Mouse (Mus musculus) skeletal muscle tissue, adult 2 months (tissue): ENCODE measurements at regions not wholly inside any gene's neighbourhood (a gene's known extent, or its start where the extent isn't known, plus 50 kb on each side); places are given as distances from the start of the nearest gene placed in this dataset.

ENCODE experiments used
- DNase-seq: peaks from one replicate; pipeline ENCODE4 v3.0.0-alpha.2; 2012; ENCODE audit warnings: low read depth, low spot score

DNA sequence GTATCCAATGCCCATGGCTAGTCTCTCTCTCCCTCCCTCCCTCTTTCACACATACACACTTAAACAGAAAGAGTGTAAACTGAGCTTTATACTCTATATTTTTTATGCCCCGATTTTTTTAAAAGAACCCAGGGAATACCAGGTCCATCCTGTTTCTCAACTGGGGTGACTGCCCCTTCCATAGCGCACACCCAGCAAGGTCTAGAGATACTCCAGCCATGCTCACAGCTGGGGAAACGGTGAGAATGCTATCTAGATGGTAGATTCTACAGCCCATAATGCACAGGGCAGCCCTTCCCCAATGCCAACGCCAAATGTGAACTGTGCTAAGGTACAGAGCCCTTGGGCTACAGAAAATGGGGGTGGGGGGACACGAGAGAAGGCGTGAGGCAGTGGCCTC, 51.2 kb upstream of the Tln2 start:
- no peak for DNase-seq

- DNase-seq, result no peak
Observed at GRCm38 (mm10) chr9:67611676-67612075, 52.2 kb upstream of the Tln2 start.

DNA sequence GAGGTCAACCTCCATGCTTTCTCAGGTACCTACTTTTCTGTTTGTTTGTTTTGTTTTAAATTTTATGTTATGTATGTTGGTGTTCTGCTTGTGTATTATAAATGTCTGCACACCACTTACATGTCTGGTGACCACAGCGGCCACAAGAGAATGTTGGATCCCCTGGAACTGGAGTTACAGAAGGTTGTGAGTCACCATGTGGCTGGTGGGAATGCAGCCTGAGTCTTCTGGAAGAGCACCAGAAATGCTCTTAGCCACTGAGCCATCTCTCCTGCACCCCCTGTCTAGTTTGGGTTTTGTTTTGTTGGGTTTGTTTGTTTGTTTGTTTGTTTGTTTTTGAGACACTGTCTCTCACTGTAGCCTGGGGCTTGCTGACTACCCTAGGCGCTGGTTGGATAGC, 52.6 kb upstream of the Tln2 start:
- no peak for DNase-seq

GRCm38 (mm10) chr9:67614068-67614727, 54.7 kb upstream of the Tln2 start:
- DNase-seq, result no peak

DNA sequence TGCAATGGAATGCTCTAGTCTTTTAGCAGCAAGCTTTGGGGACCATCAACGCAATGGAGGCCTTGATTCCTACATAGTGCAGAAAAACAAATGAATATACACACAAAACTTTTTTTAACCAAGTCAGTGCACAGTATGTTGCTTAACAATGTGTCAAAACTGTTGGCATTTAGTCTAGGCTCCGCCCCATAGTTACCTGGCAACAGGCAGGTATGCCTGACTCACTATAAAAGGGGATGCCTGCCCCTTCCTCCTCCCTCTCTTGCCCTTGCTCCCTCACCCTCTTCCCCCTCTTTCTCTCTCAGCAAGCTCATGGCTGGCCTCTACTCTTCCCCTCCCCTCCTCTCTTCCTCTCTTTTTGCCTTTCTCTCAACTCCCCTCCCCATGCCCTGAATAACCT, 56.7 kb upstream of the Tln2 start:
- DNase-seq, result no peak

DNA sequence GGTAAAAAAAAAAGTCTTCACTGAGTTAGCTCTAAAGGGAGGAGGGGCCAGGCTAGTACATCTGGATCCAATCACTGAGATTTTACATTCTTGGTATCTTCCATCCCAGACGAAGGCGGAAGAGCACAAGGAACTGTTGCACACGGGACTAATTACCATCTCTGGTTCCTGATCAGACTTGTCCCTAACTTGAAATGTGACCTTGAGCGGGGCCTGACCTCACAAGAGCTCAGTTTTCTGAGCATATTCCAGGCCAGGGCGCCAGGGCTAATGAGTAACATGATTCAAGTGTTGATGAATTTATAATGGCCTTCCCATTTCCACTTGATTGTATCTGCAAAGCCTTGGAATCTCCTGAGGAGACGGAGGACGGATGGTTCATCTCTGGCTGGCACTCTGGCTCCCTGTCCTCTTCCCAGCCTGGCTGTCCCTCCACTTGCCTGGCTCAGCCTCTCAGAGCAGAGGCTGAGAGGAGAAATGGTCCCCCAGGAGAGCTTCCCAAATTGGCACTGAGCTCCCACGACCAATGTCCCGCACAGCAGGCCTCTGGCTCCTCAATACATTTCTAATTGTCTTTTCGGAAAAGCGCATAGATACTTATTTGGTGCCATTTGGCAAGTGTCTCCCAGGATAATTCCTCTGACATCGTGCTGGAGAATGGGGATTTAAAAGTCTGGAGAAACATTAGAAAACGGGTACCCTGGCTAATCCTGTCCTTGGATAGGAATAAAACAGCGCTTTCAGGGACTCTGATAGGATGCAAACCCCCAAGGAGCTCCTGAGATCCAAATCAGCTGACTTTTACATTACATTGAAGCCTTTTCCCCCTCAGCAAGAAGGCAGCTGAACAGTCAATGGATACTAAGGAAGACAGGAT, 58.1 kb upstream of the Tln2 start:
- no peak for DNase-seq

GRCm38 (mm10) chr9:67620945-67621344, 61.4 kb upstream of the Tln2 start:
- DNase-seq, result no peak

GRCm38 (mm10) chr9:67627196-67627595, 67.7 kb upstream of the Tln2 start:
- DNase-seq, result no peak

- no peak for DNase-seq
Observed at GRCm38 (mm10) chr9:67629624-67630023, 70.1 kb upstream of the Tln2 start.

DNA sequence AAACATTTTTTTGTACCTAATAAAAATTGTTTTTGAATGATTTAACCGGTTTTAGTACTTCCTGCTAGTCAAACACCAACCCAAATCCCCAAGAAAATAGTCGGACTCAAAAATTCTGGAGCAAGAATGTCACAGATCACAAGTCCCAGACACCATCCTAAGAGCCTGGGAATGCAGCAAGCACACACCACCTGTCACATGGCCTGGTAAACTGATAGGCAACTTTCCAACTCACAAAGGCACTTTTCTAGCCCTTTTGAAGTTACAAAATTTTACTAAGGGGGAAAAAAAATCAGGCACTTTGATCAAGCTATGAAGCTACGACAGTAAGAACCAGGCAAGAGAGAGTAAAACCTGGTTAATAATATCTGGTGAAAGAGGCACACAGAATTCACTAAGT, 70.7 kb upstream of the Tln2 start:
- no peak for DNase-seq

DNA sequence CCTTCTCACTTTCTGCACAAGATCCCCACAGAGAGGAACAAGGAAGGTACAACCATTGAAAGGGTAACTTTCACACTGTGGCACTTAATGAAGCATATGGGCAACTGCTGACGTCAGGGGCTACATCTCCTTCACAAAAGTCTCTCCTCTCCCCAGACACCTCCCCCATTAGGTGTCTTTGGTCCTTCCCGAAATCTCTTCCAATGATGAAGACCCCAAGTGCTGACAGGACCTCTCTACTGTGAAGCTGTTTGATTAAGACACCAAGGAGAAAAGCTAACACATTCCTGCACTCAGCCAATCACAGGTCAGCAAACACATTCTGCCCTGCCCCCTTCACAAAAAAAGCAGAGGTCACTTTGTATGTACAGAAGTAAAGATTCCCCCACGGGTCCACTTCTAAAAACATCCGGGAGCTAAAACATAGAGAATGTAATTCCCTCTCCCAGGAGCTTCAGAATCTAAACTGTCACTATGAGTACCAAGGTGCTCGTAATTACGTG, 72.3 kb upstream of the Tln2 start:
- no peak for DNase-seq

DNA sequence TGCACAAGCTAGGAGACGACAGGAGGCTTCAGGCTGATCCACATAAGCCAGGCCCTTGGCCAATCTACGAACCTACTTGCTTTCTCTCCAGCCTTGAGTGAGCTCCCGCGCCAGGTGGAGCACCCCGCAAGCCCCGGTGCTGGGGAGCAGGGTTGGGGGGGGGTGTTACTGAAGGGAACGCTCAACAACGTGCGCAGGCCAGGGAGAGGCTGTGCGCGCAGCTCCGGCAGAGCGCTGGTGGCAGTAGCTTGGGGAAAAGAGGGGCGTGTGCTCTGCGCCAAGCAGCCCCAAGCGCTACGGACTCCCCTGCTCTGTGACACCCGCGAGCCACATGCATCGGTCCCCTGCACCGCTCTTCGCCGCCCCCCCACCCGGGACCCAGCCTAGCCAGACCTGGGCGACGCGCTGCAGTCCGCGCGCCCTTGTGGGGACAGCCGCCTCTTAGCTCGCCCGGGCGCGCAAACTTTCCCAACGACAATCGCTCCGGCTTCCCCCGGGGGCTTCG, 73.1 kb upstream of the Tln2 start:
- DNase-seq, result no peak

GRCm38 (mm10) chr9:67633026-67633741, 73.7 kb upstream of the Tln2 start:
- no peak for DNase-seq

DNA sequence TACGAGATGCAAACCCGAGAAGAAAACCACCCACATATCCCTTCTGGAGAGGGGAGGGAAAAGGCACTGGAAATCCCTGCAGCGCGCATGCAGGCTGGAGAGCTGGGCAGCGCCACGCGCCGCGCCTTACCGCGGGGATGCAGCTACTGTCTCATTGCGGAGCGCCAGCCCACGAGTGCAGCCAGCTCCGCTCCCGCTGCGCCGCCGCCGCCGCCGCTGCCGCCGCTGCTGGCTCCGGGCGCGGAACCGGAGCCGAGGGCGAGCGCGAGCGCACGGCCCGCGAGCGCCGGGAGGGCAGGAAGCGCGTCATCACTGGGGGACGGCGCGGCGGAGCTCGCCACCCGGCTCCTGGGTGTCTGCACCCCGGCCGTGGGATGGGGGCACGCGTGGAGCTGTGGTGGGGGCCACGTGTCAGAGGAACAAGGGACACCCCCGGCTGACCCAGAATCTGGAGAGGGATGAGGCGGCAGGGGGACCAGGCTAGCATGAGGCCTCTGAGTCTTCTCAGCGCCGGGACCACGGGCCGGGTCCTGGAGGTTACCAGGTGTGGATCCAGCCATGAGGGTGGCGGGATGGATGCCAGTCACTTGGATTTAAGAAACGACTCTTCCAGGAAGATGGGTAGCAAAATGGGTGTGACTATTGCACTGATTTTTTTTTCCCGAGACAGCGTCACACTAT, 74.4 kb upstream of the Tln2 start:
- peak; percentile 55 for DNase-seq

- no peak for DNase-seq
Observed at GRCm38 (mm10) chr9:67646820-67647219, 87.3 kb upstream of the Tln2 start.

- DNase-seq, result no peak
Observed at GRCm38 (mm10) chr9:67664773-67665172, 94.5 kb upstream of the C2cd4b start.

DNA sequence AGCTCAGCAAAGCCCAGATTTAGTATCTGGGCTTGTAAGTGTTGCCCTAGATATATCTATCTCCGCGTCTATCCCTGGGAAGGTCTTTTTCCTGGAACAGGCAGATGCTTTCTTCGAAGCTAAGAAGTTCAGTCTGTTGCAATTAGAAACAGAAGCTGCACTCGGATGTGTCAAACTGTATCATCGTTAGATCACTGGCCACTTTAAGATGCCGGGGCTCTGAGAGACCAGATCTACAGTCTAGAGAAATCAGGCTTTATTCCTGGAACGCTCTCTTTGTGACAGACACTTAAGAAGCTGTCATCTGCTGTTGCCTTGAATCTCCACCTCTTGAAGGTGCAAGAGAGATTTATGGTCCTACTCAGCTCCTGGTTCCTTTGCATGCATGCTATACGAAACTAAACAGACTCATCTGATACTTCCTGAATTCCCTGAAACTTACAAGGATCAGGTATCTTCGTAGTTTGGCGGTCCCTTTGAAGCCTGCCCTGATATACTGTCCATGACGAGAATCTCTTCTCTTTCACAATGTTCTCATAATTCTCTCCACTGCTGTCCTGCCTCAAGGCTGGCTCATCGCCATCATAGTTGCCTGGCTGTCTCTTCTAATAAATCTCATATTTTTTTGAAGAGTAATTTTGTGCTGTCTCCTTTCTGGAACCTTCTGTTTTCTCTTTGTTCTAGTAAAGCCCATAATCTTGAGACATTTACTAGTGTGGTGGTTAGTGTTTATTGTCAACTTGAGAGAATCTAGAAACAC, 88.8 kb upstream of the C2cd4b start:
- DNase-seq, result peak; percentile 34

DNA sequence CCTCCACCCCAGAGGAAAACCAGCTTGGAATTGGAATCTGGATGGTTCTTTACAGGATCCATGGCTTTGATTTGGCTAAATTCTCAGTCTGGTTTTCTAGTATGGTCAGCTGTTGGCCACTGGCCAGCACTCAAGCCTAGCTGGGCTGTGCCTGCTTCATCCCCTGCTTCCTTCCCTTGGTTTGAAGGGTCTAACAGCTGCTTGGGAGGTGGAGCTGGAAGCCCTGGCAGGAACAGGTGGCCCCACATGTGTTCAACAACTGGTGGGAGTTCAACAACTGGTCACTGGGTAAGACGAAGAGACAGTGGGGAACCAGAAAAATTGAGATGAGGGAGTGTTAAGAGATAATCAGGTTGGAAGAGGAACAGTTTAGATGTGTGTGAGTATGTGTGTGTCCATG, 82.3 kb upstream of the C2cd4b start:
- DNase-seq, result peak; percentile 6

- DNase-seq, result peak; percentile 57
Observed at GRCm38 (mm10) chr9:67683367-67683766, 75.9 kb upstream of the C2cd4b start.

GRCm38 (mm10) chr9:67692396-67692795, 66.8 kb upstream of the C2cd4b start:
- DNase-seq, result no peak

DNA sequence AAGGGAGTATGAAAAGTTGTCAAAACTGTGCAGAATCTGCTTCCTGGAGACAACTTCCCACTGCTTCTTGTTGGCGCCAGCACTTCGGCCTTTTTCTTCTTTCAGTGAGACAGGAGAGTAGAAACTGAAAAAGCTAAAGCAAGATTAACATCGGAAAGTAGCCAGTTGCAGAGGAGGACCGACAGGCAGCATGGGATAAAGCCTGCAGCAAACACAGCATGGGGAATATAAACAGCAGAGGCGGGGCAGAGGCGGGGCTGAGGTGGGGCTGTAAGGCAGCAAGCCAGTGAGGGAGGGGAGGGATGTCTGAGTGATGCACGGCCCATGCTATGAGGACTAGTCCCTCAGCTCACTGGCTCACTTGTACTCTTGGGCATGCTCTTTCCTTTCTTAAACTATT, 65.5 kb upstream of the C2cd4b start:
- no peak for DNase-seq
